Mouse (Mus musculus): ENCODE measurements at regions not wholly inside any gene's neighbourhood (a gene's known extent, or its start where the extent isn't known, plus 50 kb on each side); places are given as distances from the start of the nearest gene placed in this dataset.
A peak's percentile ranks its signal among the peaks of the same experiment; 100 is the strongest.

GRCm38 (mm10) chr3:52196936-52197246, 71.2 kb upstream of the Foxo1 start:
- H3K4me2 ChIP-seq = peak overlapping the region; percentile 87; the same call in 1 of the 2 replicates
- ATAC-seq (ENCODE audit: insufficient number of reproducible peaks, low FRiP score) = no peak
- no peaks in the 10 kb centered on the region for H3K36me3 ChIP-seq
- no peak overlapping the region for H3K4me3 ChIP-seq
- WGBS = 62% methylated on average over 2 of the region's 2 CpGs
- H3K9me3 ChIP-seq (replicated peaks) = no peaks in the 10 kb centered on the region
- peaks cover 23% of the 10 kb centered on the region for H3K4me1 ChIP-seq (replicated peaks)
- no peaks in the 10 kb centered on the region for H3K27me3 ChIP-seq (replicated peaks)
- no peak overlapping the region for H3K9ac ChIP-seq
- no peak overlapping the region for H3K27ac ChIP-seq (ENCODE audit: poor library complexity, severe bottlenecking)

DNA sequence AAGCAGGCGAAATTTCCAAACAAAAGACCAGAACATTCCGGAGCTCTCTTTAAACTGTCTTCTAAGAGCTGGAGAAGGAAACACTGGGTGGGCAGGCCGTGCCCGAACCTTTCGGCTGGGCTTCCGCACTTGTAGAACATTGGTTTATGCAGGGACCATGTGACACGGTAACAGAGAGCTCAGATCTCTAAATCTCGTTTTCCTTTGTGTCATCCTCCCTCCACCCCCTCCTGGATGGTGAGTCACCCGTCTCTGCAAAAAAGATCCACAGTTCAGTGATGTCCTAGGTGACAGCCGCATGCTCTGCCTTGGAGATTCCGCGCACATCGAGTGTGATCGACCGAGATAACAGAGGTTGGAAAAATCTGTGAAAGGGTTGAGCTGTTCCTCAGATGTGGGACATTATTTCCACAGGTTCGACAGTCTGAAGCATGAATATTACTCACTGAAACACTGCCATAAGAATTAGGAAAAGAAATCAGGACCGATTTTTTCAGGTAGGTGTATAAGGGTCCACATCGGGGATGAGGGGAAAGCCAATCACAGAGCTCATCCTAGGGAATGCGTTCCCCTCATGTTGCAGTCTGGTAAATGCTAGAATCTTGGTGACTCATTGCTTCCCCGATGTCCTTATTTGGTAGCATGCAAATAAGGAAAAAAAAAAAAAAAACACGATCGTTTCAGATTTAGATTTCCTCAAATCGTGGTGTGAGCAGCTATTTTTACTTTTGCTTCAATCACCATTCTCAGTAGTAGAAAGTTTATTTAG, 70.0 kb upstream of the Foxo1 start:
- peaks cover 23% of the 10 kb centered on the region for H3K4me1 ChIP-seq (replicated peaks)
- peak overlapping the region; percentile 48 for H3K4me2 ChIP-seq
- no peak; the same call in 1 of the 2 replicates for ATAC-seq (ENCODE audit: insufficient number of reproducible peaks, low FRiP score)
- peak overlapping the region; percentile 13; the same call in 1 of the 2 replicates for H3K4me3 ChIP-seq
- H3K27ac ChIP-seq (ENCODE audit: poor library complexity, severe bottlenecking) = no peak overlapping the region
- H3K27me3 ChIP-seq (replicated peaks) = no peaks in the 10 kb centered on the region
- no peaks in the 10 kb centered on the region for H3K36me3 ChIP-seq
- H3K9ac ChIP-seq = no peak overlapping the region
- no peaks in the 10 kb centered on the region for H3K9me3 ChIP-seq (replicated peaks)
- whole genome bisulfite sequencing = 53% methylated on average over 23 of the region's 23 CpGs

- 27% methylated on average over 17 of the region's 17 CpGs for WGBS
- Histone ChIP-seq H3K4me1 (replicated peaks) (peaks cover 23% of the 10 kb centered on the region), H3K9ac (no peak overlapping the region), H3K27me3 (replicated peaks) (no peaks in the 10 kb centered on the region), H3K9me3 (replicated peaks) (no peaks in the 10 kb centered on the region), H3K36me3 (no peaks in the 10 kb centered on the region), H3K4me2 (peak overlapping the region; percentile 54), H3K4me3 (peak overlapping the region; percentile 11; the same call in 1 of the 2 replicates), H3K27ac (ENCODE audit: poor library complexity, severe bottlenecking) (peak overlapping the region; percentile 19; the same call in 1 of the 2 replicates)
- peak; percentile 46 for ATAC-seq (ENCODE audit: insufficient number of reproducible peaks, low FRiP score)
Observed at GRCm38 (mm10) chr3:52198751-52199738, 69.1 kb upstream of the Foxo1 start.

- 54% methylated on average over 4 of the region's 4 CpGs for WGBS
- H3K4me1 ChIP-seq (replicated peaks) = peaks cover 23% of the 10 kb centered on the region
- H3K36me3 ChIP-seq = no peaks in the 10 kb centered on the region
- H3K4me3 ChIP-seq = no peak overlapping the region
- H3K27me3 ChIP-seq (replicated peaks) = no peaks in the 10 kb centered on the region
- H3K4me2 ChIP-seq = no peak overlapping the region
- H3K9me3 ChIP-seq (replicated peaks) = peaks cover 4% of the 10 kb centered on the region; the same call in 1 of the 2 replicates
- no peak for ATAC-seq (ENCODE audit: insufficient number of reproducible peaks, low FRiP score)
- no peak overlapping the region for H3K9ac ChIP-seq
- H3K27ac ChIP-seq (ENCODE audit: poor library complexity, severe bottlenecking) = no peak overlapping the region
Observed at GRCm38 (mm10) chr3:52200106-52200505, 68.0 kb upstream of the Foxo1 start.

GRCm38 (mm10) chr3:52210556-52211302, 57.4 kb upstream of the Foxo1 start:
- Histone ChIP-seq H3K9me3 (replicated peaks) (0 out of 2 replicates have a peak, but pooled peaks cover 3% of the 10 kb centered on the region), H3K27me3 (replicated peaks) (no peaks in the 10 kb centered on the region), H3K4me1 (replicated peaks) (0 out of 2 replicates have a peak, but pooled peaks cover 13% of the 10 kb centered on the region), H3K4me2 (peak overlapping the region; percentile 75), H3K4me3 (peak overlapping the region; percentile 36), H3K36me3 (no peaks in the 10 kb centered on the region), H3K27ac (ENCODE audit: poor library complexity, severe bottlenecking) (no peak overlapping the region), H3K9ac (peak overlapping the region; percentile 65)
- no peak for ATAC-seq (ENCODE audit: insufficient number of reproducible peaks, low FRiP score)
- 15% methylated on average over 24 of the region's 24 CpGs for WGBS

GRCm38 (mm10) chr3:52211303-52211695, 56.8 kb upstream of the Foxo1 start:
- Histone ChIP-seq H3K4me3 (peak overlapping the region; percentile 36), H3K36me3 (no peaks in the 10 kb centered on the region), H3K9me3 (replicated peaks) (0 out of 2 replicates have a peak, but pooled peaks cover 3% of the 10 kb centered on the region), H3K27me3 (replicated peaks) (no peaks in the 10 kb centered on the region), H3K4me2 (peak overlapping the region; percentile 75), H3K4me1 (replicated peaks) (0 out of 2 replicates have a peak, but pooled peaks cover 14% of the 10 kb centered on the region), H3K9ac (0 out of 2 replicates have a peak overlapping the region, but pooled peaks have one; percentile 65), H3K27ac (ENCODE audit: poor library complexity, severe bottlenecking) (no peak overlapping the region)
- ATAC-seq (ENCODE audit: insufficient number of reproducible peaks, low FRiP score) = no peak
- WGBS = 22% methylated on average over 6 of the region's 6 CpGs

DNA sequence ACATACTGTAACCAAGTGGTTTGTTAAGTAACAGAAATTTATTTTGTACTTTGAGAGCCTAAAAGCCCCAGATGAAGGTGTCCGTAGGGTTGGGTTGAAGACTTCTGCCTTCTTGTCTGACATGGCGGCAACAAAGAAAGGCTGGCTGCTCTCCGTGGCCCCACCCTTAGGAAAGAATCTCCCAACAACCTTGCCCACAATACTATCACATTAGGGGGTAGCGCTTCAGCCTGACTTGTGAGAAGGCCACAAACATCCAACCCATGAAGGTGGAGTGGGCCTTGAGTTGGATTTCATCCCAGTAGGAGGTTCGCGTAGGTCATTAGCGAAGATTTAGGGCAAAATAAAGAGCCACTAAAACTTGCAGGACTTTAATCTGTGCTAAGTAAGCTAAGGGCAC, 54.0 kb upstream of the Foxo1 start:
- H3K9me3 ChIP-seq (replicated peaks) = 0 out of 2 replicates have a peak, but pooled peaks cover 3% of the 10 kb centered on the region
- no peak overlapping the region for H3K4me3 ChIP-seq
- no peaks in the 10 kb centered on the region for H3K36me3 ChIP-seq
- H3K27ac ChIP-seq (ENCODE audit: poor library complexity, severe bottlenecking) = no peak overlapping the region
- 92% methylated on average over 7 of the region's 7 CpGs for WGBS
- peaks cover 26% of the 10 kb centered on the region for H3K4me1 ChIP-seq (replicated peaks)
- H3K4me2 ChIP-seq = no peak overlapping the region
- H3K27me3 ChIP-seq (replicated peaks) = no peaks in the 10 kb centered on the region
- H3K9ac ChIP-seq = no peak overlapping the region
- ATAC-seq (ENCODE audit: insufficient number of reproducible peaks, low FRiP score) = no peak

- Histone ChIP-seq H3K4me3 (no peak overlapping the region), H3K36me3 (no peaks in the 10 kb centered on the region), H3K4me2 (no peak overlapping the region), H3K9ac (no peak overlapping the region), H3K9me3 (replicated peaks) (no peaks in the 10 kb centered on the region), H3K27ac (ENCODE audit: poor library complexity, severe bottlenecking) (no peak overlapping the region), H3K27me3 (replicated peaks) (no peaks in the 10 kb centered on the region), H3K4me1 (replicated peaks) (peaks cover 28% of the 10 kb centered on the region)
- WGBS = 82% methylated on average over 9 of the region's 9 CpGs
- no peak for ATAC-seq (ENCODE audit: insufficient number of reproducible peaks, low FRiP score)
Observed at GRCm38 (mm10) chr3:52215083-52215482, 53.1 kb upstream of the Foxo1 start.
